Mouse (Mus musculus): Measurements from ENCODE around the gene Slc13a4. TPM values are rescaled to one million over a fixed set of nuclear protein-coding genes. Genes with fewer than 3 reads are reported as not detected.

The Slc13a4 gene
- polyA plus RNA-seq, 1 experiment, result 0.07 TPM

- Histone ChIP-seq H3K27me3 (ENCODE audit: control insufficient read depth, insufficient read depth, insufficient read length) (no peaks in the 10 kb centered on the region), H3K79me2 (ENCODE audit: control insufficient read depth, insufficient read depth) (no peaks in the 10 kb centered on the region), H3K36me3 (ENCODE audit: control insufficient read depth, insufficient read depth) (no peaks in the 10 kb centered on the region), H3K4me3 (ENCODE audit: insufficient read depth, poor library complexity, severe bottlenecking) (no peak overlapping the region), H3ac (ENCODE audit: control insufficient read depth, insufficient read length, low read depth) (no peak overlapping the region), H3K79me3 (ENCODE audit: low read depth) (no peaks in the 10 kb centered on the region)
- no peak for TF ChIP-seq CEBPB (IDR thresholded peaks at IDR 0.05; ENCODE audit: low read depth)
- no peak for TF ChIP-seq FOSL1 (IDR thresholded peaks at IDR 0.05; ENCODE audit: insufficient read depth, low read length, poor library complexity, severe bottlenecking)
Measured at GRCm38 (mm10) chr6:35289676-35290075, 18.3 kb downstream of the Slc13a4 start.

GRCm38 (mm10) chr6:35288920-35289319 lies 19.0 kb downstream of the Slc13a4 start:
- TF ChIP-seq MYOG (IDR thresholded peaks at IDR 0.05; ENCODE audit: control insufficient read depth, extremely low read depth, insufficient read length) (no peak), CTCF (IDR thresholded peaks at IDR 0.05; ENCODE audit: control insufficient read depth, insufficient read depth, insufficient read length) (no peak), CEBPB (IDR thresholded peaks at IDR 0.05; ENCODE audit: low read depth) (no peak), MAX (IDR thresholded peaks at IDR 0.05) (no peak), USF1 (IDR thresholded peaks at IDR 0.05; ENCODE audit: low read depth) (no peak), FOSL1 (IDR thresholded peaks at IDR 0.05; ENCODE audit: insufficient read depth, low read length, poor library complexity, severe bottlenecking) (no peak), MYOD1 (IDR thresholded peaks at IDR 0.05; ENCODE audit: control insufficient read depth, insufficient read length, low read depth) (no peak)
- H3K27me3 ChIP-seq (ENCODE audit: control insufficient read depth, insufficient read depth, insufficient read length), result no peaks in the 10 kb centered on the region
- no peaks in the 10 kb centered on the region for H3K36me3 ChIP-seq (ENCODE audit: control insufficient read depth, insufficient read depth)
- no peaks in the 10 kb centered on the region for H3K79me2 ChIP-seq (ENCODE audit: control insufficient read depth, insufficient read depth)
- H3K4me3 ChIP-seq (ENCODE audit: insufficient read depth, poor library complexity, severe bottlenecking), result no peak overlapping the region
- no peak overlapping the region for H3ac ChIP-seq (ENCODE audit: control insufficient read depth, insufficient read length, low read depth)
- H3K79me3 ChIP-seq (ENCODE audit: low read depth), result no peaks in the 10 kb centered on the region

DNA sequence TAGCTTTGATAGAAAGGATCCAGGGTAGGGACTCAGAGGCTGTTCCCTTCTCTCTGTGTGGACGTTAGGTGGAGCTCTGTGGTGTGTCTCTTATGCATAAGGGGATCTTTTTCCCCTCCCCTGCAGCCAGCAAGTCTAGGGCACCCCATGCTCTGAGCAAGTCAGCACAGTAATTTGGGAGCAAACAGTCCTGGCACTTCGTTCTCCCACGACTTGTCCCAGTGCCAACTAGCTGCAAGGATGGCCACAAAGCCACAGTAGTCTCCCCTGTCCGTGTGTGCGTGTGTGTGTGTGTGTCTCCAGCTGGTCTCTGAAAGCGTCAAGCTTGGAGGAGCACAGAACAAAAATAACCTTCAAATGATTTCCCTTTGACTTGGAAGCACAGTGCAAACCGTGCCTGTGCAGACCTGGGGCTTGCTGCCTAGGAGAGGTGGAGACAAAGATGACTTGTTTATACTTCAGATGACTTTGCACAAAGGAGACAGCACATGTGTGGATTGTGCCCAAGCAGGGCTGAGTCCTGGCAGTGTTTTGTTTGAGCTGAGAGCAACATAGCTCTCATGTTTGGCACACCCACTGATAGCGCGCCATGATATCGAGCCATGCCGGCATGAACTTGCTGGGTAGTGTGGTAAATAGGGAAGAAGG lies 19.7 kb downstream of the Slc13a4 start:
- TF ChIP-seq MAX (IDR thresholded peaks at IDR 0.05) (no peak), CTCF (IDR thresholded peaks at IDR 0.05; ENCODE audit: control insufficient read depth, insufficient read depth, insufficient read length) (no peak), FOSL1 (IDR thresholded peaks at IDR 0.05; ENCODE audit: insufficient read depth, low read length, poor library complexity, severe bottlenecking) (no peak), CEBPB (IDR thresholded peaks at IDR 0.05; ENCODE audit: low read depth) (no peak), MYOD1 (IDR thresholded peaks at IDR 0.05; ENCODE audit: control insufficient read depth, insufficient read length, low read depth) (no peak), USF1 (IDR thresholded peaks at IDR 0.05; ENCODE audit: low read depth) (no peak), MYOG (IDR thresholded peaks at IDR 0.05; ENCODE audit: control insufficient read depth, extremely low read depth, insufficient read length) (no peak)
- Histone ChIP-seq H3K36me3 (ENCODE audit: control insufficient read depth, insufficient read depth) (no peaks in the 10 kb centered on the region), H3K79me2 (ENCODE audit: control insufficient read depth, insufficient read depth) (no peaks in the 10 kb centered on the region), H3K4me3 (ENCODE audit: insufficient read depth, poor library complexity, severe bottlenecking) (no peak overlapping the region), H3K27me3 (ENCODE audit: control insufficient read depth, insufficient read depth, insufficient read length) (no peaks in the 10 kb centered on the region), H3ac (ENCODE audit: control insufficient read depth, insufficient read length, low read depth) (no peak overlapping the region), H3K79me3 (ENCODE audit: low read depth) (no peaks in the 10 kb centered on the region)

GRCm38 (mm10) chr6:35279306-35279705 lies 28.6 kb downstream of the Slc13a4 start:
- no peaks in the 10 kb centered on the region for H3K36me3 ChIP-seq (ENCODE audit: control insufficient read depth, insufficient read depth)
- TF ChIP-seq FOSL1 (IDR thresholded peaks at IDR 0.05; ENCODE audit: insufficient read depth, low read length, poor library complexity, severe bottlenecking) (no peak), MYOG (IDR thresholded peaks at IDR 0.05; ENCODE audit: control insufficient read depth, extremely low read depth, insufficient read length) (no peak), USF1 (IDR thresholded peaks at IDR 0.05; ENCODE audit: low read depth) (no peak), MAX (IDR thresholded peaks at IDR 0.05) (no peak), CTCF (IDR thresholded peaks at IDR 0.05; ENCODE audit: control insufficient read depth, insufficient read depth, insufficient read length) (no peak), MYOD1 (IDR thresholded peaks at IDR 0.05; ENCODE audit: control insufficient read depth, insufficient read length, low read depth) (no peak), CEBPB (IDR thresholded peaks at IDR 0.05; ENCODE audit: low read depth) (no peak)
- no peaks in the 10 kb centered on the region for H3K27me3 ChIP-seq (ENCODE audit: control insufficient read depth, insufficient read depth, insufficient read length)
- no peak overlapping the region for H3K4me3 ChIP-seq (ENCODE audit: insufficient read depth, poor library complexity, severe bottlenecking)
- no peaks in the 10 kb centered on the region for H3K79me2 ChIP-seq (ENCODE audit: control insufficient read depth, insufficient read depth)
- H3K79me3 ChIP-seq (ENCODE audit: low read depth), result no peaks in the 10 kb centered on the region
- H3ac ChIP-seq (ENCODE audit: control insufficient read depth, insufficient read length, low read depth), result no peak overlapping the region

- no peak overlapping the region for H3K4me3 ChIP-seq (ENCODE audit: insufficient read depth, poor library complexity, severe bottlenecking)
- TF ChIP-seq CEBPB (IDR thresholded peaks at IDR 0.05; ENCODE audit: low read depth), result no peak
- TF ChIP-seq USF1 (IDR thresholded peaks at IDR 0.05; ENCODE audit: low read depth), result no peak
- no peak for TF ChIP-seq FOSL1 (IDR thresholded peaks at IDR 0.05; ENCODE audit: insufficient read depth, low read length, poor library complexity, severe bottlenecking)
- no peak for TF ChIP-seq MYOD1 (IDR thresholded peaks at IDR 0.05; ENCODE audit: control insufficient read depth, insufficient read length, low read depth)
- TF ChIP-seq CTCF (IDR thresholded peaks at IDR 0.05; ENCODE audit: control insufficient read depth, insufficient read depth, insufficient read length), result no peak
- TF ChIP-seq MYOG (IDR thresholded peaks at IDR 0.05; ENCODE audit: control insufficient read depth, extremely low read depth, insufficient read length), result no peak
- no peak for TF ChIP-seq MAX (IDR thresholded peaks at IDR 0.05)
- no peaks in the 10 kb centered on the region for H3K36me3 ChIP-seq (ENCODE audit: control insufficient read depth, insufficient read depth)
- H3ac ChIP-seq (ENCODE audit: control insufficient read depth, insufficient read length, low read depth), result no peak overlapping the region
- H3K79me2 ChIP-seq (ENCODE audit: control insufficient read depth, insufficient read depth), result no peaks in the 10 kb centered on the region
- H3K27me3 ChIP-seq (ENCODE audit: control insufficient read depth, insufficient read depth, insufficient read length), result no peaks in the 10 kb centered on the region
- no peaks in the 10 kb centered on the region for H3K79me3 ChIP-seq (ENCODE audit: low read depth)
Measured at GRCm38 (mm10) chr6:35277903-35278587, 29.9 kb downstream of the Slc13a4 start.

All from C2C12 (cell line).